Mouse (Mus musculus) kidney, embryonic 14.5 days (tissue): Measurements from ENCODE around the gene Olfr1175-ps. TPM values are rescaled to one million over a fixed set of nuclear protein-coding genes. Genes with fewer than 3 reads are reported as not detected.

Experiments used
- ATAC-seq: fragments of 200-750 bp; cut with Nextera tagmentation; 2 replicates; pipeline ENCODE4 v1.8.0; 2017; ENCODE audit warnings: moderate number of reproducible peaks, mild to moderate bottlenecking, moderate TSS enrichment, moderate library complexity; ENCODE audit not compliant: low FRiP score, low TSS enrichment
- H3K27ac ChIP-seq: fragments of 300-500 bp; sonication (generic); 2 replicates; pipeline ENCODE4 v1.5.1; 2014; ENCODE audit warnings: low read depth, mild to moderate bottlenecking, low read length, moderate library complexity, mixed read lengths
- H3K27me3 ChIP-seq: fragments of 300-500 bp; sonication (generic); 2 replicates; pipeline ENCODE4 v1.6.1; 2014; ENCODE audit warnings: mild to moderate bottlenecking, low read length; ENCODE audit not compliant: control insufficient read depth, insufficient read depth
- H3K36me3 ChIP-seq: fragments of 300-500 bp; sonication (generic); 2 replicates; pipeline ENCODE4 v1.6.1; 2014; ENCODE audit warnings: low read length, mixed read lengths; ENCODE audit not compliant: control insufficient read depth, insufficient read depth
- H3K4me1 ChIP-seq: fragments of 300-500 bp; sonication (generic); 2 replicates; pipeline ENCODE4 v1.6.1; 2014; ENCODE audit warnings: low read length, mixed read lengths; ENCODE audit not compliant: control insufficient read depth, insufficient read depth
- H3K4me2 ChIP-seq: fragments of 300-500 bp; sonication (generic); replicated peaks from 2 replicates; pipeline ENCODE4 v1.6.1; 2014; ENCODE audit warnings: low read depth, mild to moderate bottlenecking, low read length
- H3K4me3 ChIP-seq: fragments of 300-500 bp; sonication (generic); 2 replicates; pipeline ENCODE4 v1.5.1; 2014; ENCODE audit warnings: mild to moderate bottlenecking, low read length
- H3K9ac ChIP-seq: fragments of 300-500 bp; sonication (generic); 2 replicates; pipeline ENCODE4 v1.6.1; 2014; ENCODE audit warnings: low read depth, mild to moderate bottlenecking, low read length, moderate library complexity
- H3K9me3 ChIP-seq: fragments of 300-500 bp; sonication (generic); 2 replicates; pipeline ENCODE4 v1.6.1; 2016; ENCODE audit warnings: low read length; ENCODE audit not compliant: control insufficient read depth
- WGBS: fragments of 180-500 bp; shearing (Covaris S2); extraction: QIAGEN DNeasy Blood & Tissue Kit; methylation state at CpG from one replicate; pipeline ENCODE4 v1.1.7; 2014; 5-methylcytosine and 5-hydroxymethylcytosine counted together
- polyA plus RNA-seq: library from polyadenylated mRNA; unstranded; fragments of >200 nt; fragmentation: Nextera tagmentation; extraction: Ambion mirVana; gene quantifications from 2 replicates; pipeline ENCODE4 v1.2.1, GENCODE M21; 2014

The Olfr1175-ps gene
- polyA plus RNA-seq: not detected in 2 replicates

DNA sequence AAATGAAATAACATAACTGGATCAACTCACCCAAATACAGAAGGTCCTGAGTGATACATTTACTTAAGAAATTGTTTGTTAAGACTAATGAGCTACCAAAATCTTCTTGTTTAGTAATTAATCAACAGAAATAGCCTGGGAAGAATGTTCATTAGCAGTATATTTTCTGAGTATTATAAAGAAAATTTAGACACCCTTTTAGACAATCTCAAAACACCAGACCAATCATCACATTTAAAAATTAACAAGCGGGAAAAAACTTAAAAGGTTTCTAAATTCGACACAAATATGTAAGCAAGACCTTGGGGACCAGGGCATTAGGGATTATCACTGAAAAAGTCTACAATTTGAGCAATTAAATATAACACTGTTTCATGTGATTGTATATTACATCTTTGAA lies at the start of gene Olfr1175-ps:
Gene Olfr1175-ps (minus strand): TSS at position 101 of the 400 bp plus-strand sequence.
- 88% methylated on average over 2 of the region's 2 CpGs for WGBS
- H3K9me3 ChIP-seq: no peaks in the 10 kb centered on the region

GRCm38 (mm10) chr2:88356304-88356703 lies 29.3 kb upstream of the Olfr1175-ps start:
- no peaks in the 10 kb centered on the region for H3K27me3 ChIP-seq
- 5% methylated on average over 2 of the region's 2 CpGs for WGBS
- no peak overlapping the region for H3K4me2 ChIP-seq
- H3K36me3 ChIP-seq: no peaks in the 10 kb centered on the region
- H3K9me3 ChIP-seq: no peaks in the 10 kb centered on the region
- no peak for ATAC-seq
- H3K4me3 ChIP-seq: no peak overlapping the region
- H3K9ac ChIP-seq: no peak overlapping the region
- no peak overlapping the region for H3K27ac ChIP-seq
- no peaks in the 10 kb centered on the region for H3K4me1 ChIP-seq

More for the DNA sequence above, at the start of gene Olfr1175-ps:
- Histone ChIP-seq H3K4me3 (no peak within 1 kb of the TSS), H3K4me2 (no peak within 1 kb of the TSS), H3K36me3 (no peaks in the 10 kb centered on the region), H3K4me1 (no peaks in the 10 kb centered on the region), H3K27me3 (no peaks in the 10 kb centered on the region), H3K27ac (no peak within 1 kb of the TSS), H3K9ac (no peak within 1 kb of the TSS)
- no peak for ATAC-seq

- Histone ChIP-seq H3K9me3 (no peaks in the 10 kb centered on the region), H3K27ac (no peak within 1 kb of the TSS), H3K4me3 (no peak within 1 kb of the TSS), H3K4me2 (no peak within 1 kb of the TSS), H3K27me3 (no peaks in the 10 kb centered on the region), H3K4me1 (no peaks in the 10 kb centered on the region), H3K9ac (no peak within 1 kb of the TSS), H3K36me3 (no peaks in the 10 kb centered on the region)
- no peak for ATAC-seq
- 86% methylated on average over 1 of the region's 1 CpGs for WGBS
Observed at GRCm38 (mm10) chr2:88346392-88346791, 19.4 kb upstream of the Olfr1175-ps start, which contains the start of gene Olfr1177-ps. Gene Olfr1177-ps, minus strand, starts transcription at chr2:88346492.

GRCm38 (mm10) chr2:88336421-88336820 lies 9.4 kb upstream of the Olfr1175-ps start, which contains the start of gene Olfr1176:
Gene Olfr1176, plus strand, starts transcription at chr2:88336721.
- Histone ChIP-seq H3K4me3 (no peak within 1 kb of the TSS), H3K27ac (no peak within 1 kb of the TSS), H3K36me3 (no peaks in the 10 kb centered on the region), H3K4me2 (no peak within 1 kb of the TSS), H3K9me3 (no peaks in the 10 kb centered on the region), H3K27me3 (no peaks in the 10 kb centered on the region), H3K9ac (no peak within 1 kb of the TSS), H3K4me1 (no peaks in the 10 kb centered on the region)
- ATAC-seq: no peak
- WGBS: 67% methylated on average over 1 of the region's 1 CpGs

DNA sequence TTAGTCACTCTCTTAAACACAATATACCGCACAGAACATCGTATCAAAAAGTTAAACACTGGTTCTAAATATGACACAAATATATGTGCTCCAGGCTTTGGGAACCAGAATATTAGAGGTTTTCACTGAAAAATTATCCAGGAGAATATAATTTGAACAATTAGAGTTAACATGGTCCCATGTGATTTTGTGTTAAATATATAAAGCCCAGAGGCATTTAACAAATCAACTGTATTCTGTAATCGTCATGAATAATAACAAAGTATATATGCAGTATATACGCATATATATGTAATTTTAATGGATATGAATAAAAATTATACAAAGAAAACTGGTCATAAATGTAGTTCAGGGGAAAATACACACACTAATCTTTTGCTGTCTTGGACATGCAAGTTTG lies 12.0 kb downstream of the Olfr1175-ps start, which contains the start of gene Olfr1174-ps:
Gene Olfr1174-ps (minus strand): TSS at position 101 of the 400 bp plus-strand sequence.
- H3K4me2 ChIP-seq: no peak within 1 kb of the TSS
- ATAC-seq: no peak
- no peak within 1 kb of the TSS for H3K27ac ChIP-seq
- no peak within 1 kb of the TSS for H3K9ac ChIP-seq
- H3K4me3 ChIP-seq: no peak within 1 kb of the TSS
- H3K27me3 ChIP-seq: no peaks in the 10 kb centered on the region
- 91% methylated on average over 4 of the region's 4 CpGs for WGBS
- H3K36me3 ChIP-seq: no peaks in the 10 kb centered on the region
- H3K4me1 ChIP-seq: no peaks in the 10 kb centered on the region
- H3K9me3 ChIP-seq: no peaks in the 10 kb centered on the region

GRCm38 (mm10) chr2:88279775-88280174 lies 47.2 kb downstream of the Olfr1175-ps start, which contains the start of gene Olfr1173:
Gene Olfr1173, minus strand, starts transcription at chr2:88279875.
- Histone ChIP-seq H3K27ac (no peak within 1 kb of the TSS), H3K36me3 (no peaks in the 10 kb centered on the region), H3K4me3 (no peak within 1 kb of the TSS), H3K4me1 (no peaks in the 10 kb centered on the region), H3K9me3 (no peaks in the 10 kb centered on the region), H3K4me2 (no peak within 1 kb of the TSS), H3K27me3 (no peaks in the 10 kb centered on the region), H3K9ac (no peak within 1 kb of the TSS)
- ATAC-seq: no peak

Other genes starting within 250 kb of the Olfr1175-ps start
- not detected in 2 replicates for gene Olfr1164, start 233.2 kb downstream of the Olfr1175-ps start, polyA plus RNA-seq
- gene Olfr1166, start 198.9 kb downstream of the Olfr1175-ps start, polyA plus RNA-seq: not detected in 2 replicates
- not detected in 2 replicates for gene Olfr1167, start 172.0 kb downstream of the Olfr1175-ps start, polyA plus RNA-seq
- not detected in 2 replicates for gene Olfr1168, start 145.3 kb downstream of the Olfr1175-ps start, polyA plus RNA-seq
- gene Olfr1170, start 98.9 kb downstream of the Olfr1175-ps start, polyA plus RNA-seq: not detected in 2 replicates
- gene Olfr1173, start 47.3 kb downstream of the Olfr1175-ps start, polyA plus RNA-seq: not detected in 2 replicates
- not detected in 2 replicates for gene Olfr1174-ps, start 12.1 kb downstream of the Olfr1175-ps start, polyA plus RNA-seq
- not detected in 2 replicates for gene Olfr1176, start 9.5 kb upstream of the Olfr1175-ps start, polyA plus RNA-seq
- not detected in 2 replicates for gene Olfr1177-ps, start 19.3 kb upstream of the Olfr1175-ps start, polyA plus RNA-seq
- gene Olfr1178, start 59.8 kb upstream of the Olfr1175-ps start, polyA plus RNA-seq: not detected in 2 replicates
- gene Olfr1179, start 79.2 kb upstream of the Olfr1175-ps start, polyA plus RNA-seq: not detected in 2 replicates
- gene Olfr1180, start 91.9 kb upstream of the Olfr1175-ps start, polyA plus RNA-seq: not detected in 2 replicates
- gene Olfr1181, start 99.0 kb upstream of the Olfr1175-ps start, polyA plus RNA-seq: not detected in 2 replicates
- gene Gm13757, start 121.9 kb upstream of the Olfr1175-ps start, polyA plus RNA-seq: not detected in 2 replicates
- gene Olfr1183, start 127.7 kb upstream of the Olfr1175-ps start, polyA plus RNA-seq: not detected in 2 replicates
- gene Olfr1184, start 156.4 kb upstream of the Olfr1175-ps start, polyA plus RNA-seq: not detected in 2 replicates
- not detected in 2 replicates for gene Olfr1185-ps1, start 166.1 kb upstream of the Olfr1175-ps start, polyA plus RNA-seq
- gene Olfr1186, start 191.3 kb upstream of the Olfr1175-ps start, polyA plus RNA-seq: not detected in 2 replicates
- not detected in 2 replicates for gene Olfr1188, start 229.7 kb upstream of the Olfr1175-ps start, polyA plus RNA-seq